In genomic region chr12:100196786-100197185, GRCm38 (mm10) we compare ENCODE assay signal across 25 mouse cellular contexts. TPM values are rescaled to one million over a fixed set of nuclear protein-coding genes. Genes with fewer than 3 reads are reported as not detected.
DNase-seq lines count a peak whose midpoint lies in the region; ATAC-seq lines count a peak whose summit lies in the region.
"Had no signal": no experiment of that assay in that cellular context is flagged by ENCODE, and none has a peak within 500 bp of the region (broad histone marks: within the 10 kb centered on the region; RNA-seq: fewer than 3 reads in every experiment).

No protein-coding gene starts in this region.

- H3K9ac ChIP-seq in heart, embryonic 11.5 days (ENCODE audit: low read depth, low read length) = no peak overlapping the region
- H3K9ac ChIP-seq: embryonic facial prominence, embryonic 15.5 days; heart, embryonic 13.5 days; hindbrain, embryonic 12.5 days; liver, embryonic 13.5 days; midbrain, embryonic 12.5 days; neural tube, embryonic 12.5 days had no signal

- no peaks in the 10 kb centered on the region for H3K27me3 ChIP-seq in heart, embryonic 11.5 days (ENCODE audit: control insufficient read depth, insufficient read depth, low read length)
- H3K27me3 ChIP-seq: embryonic facial prominence, embryonic 15.5 days; heart, embryonic 13.5 days; hindbrain, embryonic 12.5 days; liver, embryonic 13.5 days; neural tube, embryonic 12.5 days had no signal

- no peak overlapping the region for H3K4me3 ChIP-seq in heart, embryonic 11.5 days (ENCODE audit: low read depth, low read length)
- H3K4me3 ChIP-seq: embryonic facial prominence, embryonic 15.5 days; heart, embryonic 13.5 days; hindbrain, embryonic 12.5 days; liver, embryonic 13.5 days; midbrain, embryonic 12.5 days; neural tube, embryonic 12.5 days had no signal

- no peaks in the 10 kb centered on the region for H3K9me3 ChIP-seq in heart, embryonic 11.5 days (replicated peaks; ENCODE audit: control insufficient read depth, low read length)
- H3K9me3 ChIP-seq: embryonic facial prominence, embryonic 15.5 days; heart, embryonic 13.5 days; hindbrain, embryonic 12.5 days; liver, embryonic 13.5 days; midbrain, embryonic 12.5 days; neural tube, embryonic 12.5 days had no signal

- DNase-seq in adrenal gland, postnatal 14 days = peak; percentile 43
- no peak for DNase-seq in adrenal gland, postnatal 25 days
- DNase-seq in heart, adult 11 months = peak; percentile 88
- peak; percentile 53 for DNase-seq in Muller cell, postnatal 12 days (ENCODE audit: inconsistent ontology term)
- DNase-seq in gastrocnemius, postnatal 10 days = peak; percentile 33
- DNase-seq in spleen, postnatal 4 days (ENCODE audit: low spot score in 2 of 2) = no peak
- no peak for DNase-seq in kidney, adult 11 months
- DNase-seq: cerebellum, adult 11 months; cerebellum, adult 9-11 months; heart, postnatal 14 days; kidney, adult 8-10 months; kidney, postnatal 14 days; liver, embryonic 13.5 days; lung, adult 2 months; lung, postnatal 14 days; right cerebral cortex, postnatal 14 days; spleen, adult 18-20 months had no signal

- H3K4me2 ChIP-seq in heart, embryonic 11.5 days = no peak overlapping the region
- H3K4me2 ChIP-seq: embryonic facial prominence, embryonic 15.5 days; heart, embryonic 13.5 days; hindbrain, embryonic 12.5 days; liver, embryonic 13.5 days; midbrain, embryonic 12.5 days; neural tube, embryonic 12.5 days had no signal

- no peaks in the 10 kb centered on the region for H3K36me3 ChIP-seq in heart, embryonic 11.5 days (ENCODE audit: control insufficient read depth, insufficient read depth, low read length)
- H3K36me3 ChIP-seq: embryonic facial prominence, embryonic 15.5 days; heart, embryonic 13.5 days; hindbrain, embryonic 12.5 days; liver, embryonic 13.5 days; midbrain, embryonic 12.5 days; neural tube, embryonic 12.5 days had no signal

- ATAC-seq in heart, embryonic 11.5 days (replicated peaks; ENCODE audit: insufficient number of reproducible peaks, low FRiP score, low TSS enrichment) = no peak
- ATAC-seq: forebrain, embryonic 16.5 days; inflammation-experienced regulatory T-cells, adult 6 months had no signal

- no peak overlapping the region for H3K27ac ChIP-seq in heart, embryonic 11.5 days (ENCODE audit: low read depth, low read length)
- H3K27ac ChIP-seq: embryonic facial prominence, embryonic 15.5 days; heart, embryonic 13.5 days; hindbrain, embryonic 12.5 days; liver, embryonic 13.5 days; midbrain, embryonic 12.5 days; neural tube, embryonic 12.5 days had no signal

- peaks cover 4% of the 10 kb centered on the region for H3K4me1 ChIP-seq in heart, embryonic 11.5 days (ENCODE audit: control insufficient read depth, insufficient read depth, low read length)

- WGBS in heart, embryonic 11.5 days (ENCODE audit: insufficient replicate concordance) = 72% methylated on average over 7 of the region's 7 CpGs

RNA-seq across cellular contexts. Expression of gene Calm1, which starts 2.4 kb away (rescaled TPM):
- total RNA-seq in adrenal gland, postnatal 14 days (2021) = 432 and 438 TPM in 2 replicates
- total RNA-seq in adrenal gland, postnatal 25 days (2021) = 302 and 339 TPM in 2 replicates
- 797 and 913 TPM in 2 replicates for polyA plus RNA-seq in heart, embryonic 11.5 days (2014; fragmentation: Nextera tagmentation; extraction: Ambion mirVana)
- total RNA-seq in gastrocnemius, postnatal 10 days (2021) = 100 to 1,000 TPM; 360 to 362 TPM

RNA-seq across cellular contexts. Expression of gene Nrde2, which starts 37.3 kb away (rescaled TPM):
- 13.3 and 16.7 TPM in 2 replicates for total RNA-seq in adrenal gland, postnatal 14 days (2021)
- 15.7 and 24.2 TPM in 2 replicates for total RNA-seq in adrenal gland, postnatal 25 days (2021)
- polyA plus RNA-seq in heart, embryonic 11.5 days (2014; fragmentation: Nextera tagmentation; extraction: Ambion mirVana) = 6.2 and 10.1 TPM in 2 replicates
- total RNA-seq in gastrocnemius, postnatal 10 days (2021) = 10 to 100 TPM; 11.1 to 11.2 TPM

Comparison
In these comparisons a context has a peak if more than half of its experiments do, and no peak if none do; other contexts are left out.
1. DNase-seq: peak in adrenal gland, postnatal 14 days (single experiment), heart, adult 11 months (single experiment), Muller cell, postnatal 12 days (single experiment) and gastrocnemius, postnatal 10 days (single experiment); none in adrenal gland, postnatal 25 days (single experiment), spleen, postnatal 4 days (0 of 2) and kidney, adult 11 months (single experiment).